Mouse (Mus musculus) kidney, postnatal 0 days (tissue): ENCODE results near the gene Brk1. TPM values are rescaled to one million over a fixed set of nuclear protein-coding genes. Genes with fewer than 3 reads are reported as not detected.

Source experiments
- ATAC-seq: fragments of 200-750 bp; cut with Nextera tagmentation; replicated peaks from 2 replicates; pipeline ENCODE4 v1.8.0; 2017; ENCODE audit warnings: low read depth, moderate number of reproducible peaks, moderate TSS enrichment, moderate library complexity; ENCODE audit not compliant: low FRiP score
- DNase-seq: peaks from one replicate; pipeline ENCODE4 v3.0.0-alpha.2; 2016; ENCODE audit warnings: low spot score
- H3K27ac ChIP-seq: fragments of 300-500 bp; sonication (generic); 2 replicates; pipeline ENCODE4 v1.5.1; 2014; ENCODE audit warnings: mild to moderate bottlenecking
- H3K27me3 ChIP-seq: fragments of 300-500 bp; sonication (generic); 2 replicates; pipeline ENCODE4 v1.6.1; 2014; ENCODE audit warnings: low read length, mixed read lengths; ENCODE audit not compliant: insufficient read depth
- H3K36me3 ChIP-seq: fragments of 300-500 bp; sonication (generic); 2 replicates; pipeline ENCODE4 v1.6.1; 2014; ENCODE audit warnings: low read length, mixed read lengths; ENCODE audit not compliant: insufficient read depth
- H3K4me1 ChIP-seq: fragments of 300-500 bp; sonication (generic); replicated peaks from 2 replicates; pipeline ENCODE4 v1.6.1; 2014; ENCODE audit warnings: antibody characterized with exemption, low read length, mixed read lengths; ENCODE audit not compliant: insufficient read depth
- H3K4me2 ChIP-seq: fragments of 300-500 bp; sonication (generic); 2 replicates; pipeline ENCODE4 v1.6.1; 2014; ENCODE audit warnings: mild to moderate bottlenecking, low read length, moderate library complexity, mixed read lengths
- H3K4me3 ChIP-seq: fragments of 300-500 bp; sonication (generic); replicated peaks from 2 replicates; pipeline ENCODE4 v1.5.1; 2014; ENCODE audit warnings: low read depth, low read length
- H3K9ac ChIP-seq: fragments of 300-500 bp; sonication (generic); 2 replicates; pipeline ENCODE4 v1.6.1; 2014; ENCODE audit warnings: low read depth, low read length
- H3K9me3 ChIP-seq: fragments of 300-500 bp; sonication (generic); replicated peaks from 2 replicates; pipeline ENCODE4 v1.6.1; 2016; ENCODE audit warnings: low read length, inconsistent platforms, mixed read lengths
- CTCF ChIP-seq: IDR thresholded peaks from 2 replicates; pipeline ENCODE4 v1.5.1; 2016; ENCODE audit warnings: antibody characterized with exemption, low read depth, mild to moderate bottlenecking, moderate library complexity
- WGBS: fragments of 180-500 bp; shearing (Covaris S2); extraction: QIAGEN DNeasy Blood & Tissue Kit; methylation state at CpG from one replicate; pipeline ENCODE4 v1.1.7; 2014; 5-methylcytosine and 5-hydroxymethylcytosine counted together
- polyA plus RNA-seq: library from polyadenylated mRNA; unstranded; fragments of >200 nt; fragmentation: Nextera tagmentation; extraction: Ambion mirVana; gene quantifications from 2 replicates; pipeline ENCODE4 v1.2.1, GENCODE M21; 2015

Brk1 gene
- polyA plus RNA-seq, 1 experiment from 2014 or later = 236 TPM

- Histone ChIP-seq H3K27ac (0 out of 2 replicates have a peak overlapping the region, but pooled peaks have one; percentile 3), H3K4me3 (no peak overlapping the region), H3K4me1 (no peaks in the 10 kb centered on the region), H3K36me3 (no peaks in the 10 kb centered on the region), H3K9ac (no peak overlapping the region), H3K27me3 (no peaks in the 10 kb centered on the region), H3K4me2 (no peak overlapping the region), H3K9me3 (no peaks in the 10 kb centered on the region)
- no peak for TF ChIP-seq CTCF
- ATAC-seq = no peak
- DNase-seq = peak; percentile 65
- 72% methylated on average over 8 of the region's 8 CpGs for WGBS
Measured at GRCm38 (mm10) chr6:113644808-113645207, 40.2 kb downstream of the Brk1 start.

GRCm38 (mm10) chr6:113649346-113650196, 45.0 kb downstream of the Brk1 start:
- Histone ChIP-seq H3K27ac (no peak overlapping the region), H3K4me3 (no peak overlapping the region), H3K9ac (no peak overlapping the region), H3K9me3 (no peaks in the 10 kb centered on the region), H3K4me2 (no peak overlapping the region), H3K36me3 (no peaks in the 10 kb centered on the region), H3K4me1 (no peaks in the 10 kb centered on the region), H3K27me3 (no peaks in the 10 kb centered on the region)
- TF ChIP-seq CTCF = no peak
- no peak for DNase-seq
- 83% methylated on average over 7 of the region's 7 CpGs for WGBS
- no peak for ATAC-seq

- Histone ChIP-seq H3K9ac (no peak overlapping the region), H3K9me3 (no peaks in the 10 kb centered on the region), H3K27me3 (no peaks in the 10 kb centered on the region), H3K4me1 (0 out of 2 replicates have a peak, but pooled peaks cover 5% of the 10 kb centered on the region), H3K4me3 (no peak overlapping the region), H3K4me2 (no peak overlapping the region), H3K27ac (no peak overlapping the region), H3K36me3 (no peaks in the 10 kb centered on the region)
- ATAC-seq (no peak), DNase-seq (no peak)
- WGBS = 62% methylated on average over 4 of the region's 4 CpGs
- no peak for TF ChIP-seq CTCF
Measured at GRCm38 (mm10) chr6:113650197-113650640, 45.6 kb downstream of the Brk1 start.

- Histone ChIP-seq H3K36me3 (no peaks in the 10 kb centered on the region), H3K9me3 (no peaks in the 10 kb centered on the region), H3K9ac (no peak overlapping the region), H3K4me2 (no peak overlapping the region), H3K27me3 (no peaks in the 10 kb centered on the region), H3K4me1 (0 out of 2 replicates have a peak, but pooled peaks cover 5% of the 10 kb centered on the region), H3K4me3 (no peak overlapping the region), H3K27ac (no peak overlapping the region)
- DNase-seq (no peak), ATAC-seq (no peak)
- TF ChIP-seq CTCF = no peak
- 63% methylated on average over 3 of the region's 3 CpGs for WGBS
Measured at GRCm38 (mm10) chr6:113651626-113652025, 47.1 kb downstream of the Brk1 start.

GRCm38 (mm10) chr6:113653551-113653950, 49.0 kb downstream of the Brk1 start:
- Histone ChIP-seq H3K36me3 (no peaks in the 10 kb centered on the region), H3K9me3 (no peaks in the 10 kb centered on the region), H3K4me2 (no peak overlapping the region), H3K4me1 (0 out of 2 replicates have a peak, but pooled peaks cover 5% of the 10 kb centered on the region), H3K27ac (no peak overlapping the region), H3K9ac (no peak overlapping the region), H3K27me3 (no peaks in the 10 kb centered on the region), H3K4me3 (no peak overlapping the region)
- no peak for TF ChIP-seq CTCF
- DNase-seq = no peak
- 88% methylated on average over 7 of the region's 7 CpGs for WGBS
- ATAC-seq = no peak

GRCm38 (mm10) chr6:113654102-113654501, 49.5 kb downstream of the Brk1 start:
- ATAC-seq (no peak), DNase-seq (no peak)
- H3K9ac ChIP-seq = no peak overlapping the region
- no peaks in the 10 kb centered on the region for H3K36me3 ChIP-seq
- WGBS = 65% methylated on average over 8 of the region's 8 CpGs
- H3K4me2 ChIP-seq = no peak overlapping the region
- H3K27ac ChIP-seq = no peak overlapping the region
- no peaks in the 10 kb centered on the region for H3K27me3 ChIP-seq
- peaks cover 5% of the 10 kb centered on the region; the same call in 1 of the 2 replicates for H3K4me1 ChIP-seq
- H3K4me3 ChIP-seq = no peak overlapping the region
- H3K9me3 ChIP-seq = no peaks in the 10 kb centered on the region
- TF ChIP-seq CTCF = no peak
